Mouse (Mus musculus) brain, embryonic 14.5 days (tissue): ENCODE data around the gene Ism2.

Experiments used
- CTCF ChIP-seq: fragments of 200-500 bp; IDR thresholded peaks from 2 replicates; pipeline ENCODE4 v1.5.1; 2012; ENCODE audit warnings: inconsistent platforms, mild to moderate bottlenecking, moderate library complexity, borderline replicate concordance; ENCODE audit not compliant: insufficient read depth, insufficient read length; ENCODE audit errors: extremely low read depth
- POLR2A ChIP-seq: fragments of 200-500 bp; IDR thresholded peaks from 2 replicates; pipeline ENCODE4 v1.6.1; 2012; ENCODE audit warnings: mild to moderate bottlenecking, inconsistent platforms, borderline replicate concordance; ENCODE audit not compliant: poor library complexity, insufficient read depth, insufficient read length, severe bottlenecking; ENCODE audit errors: extremely low read depth

DNA sequence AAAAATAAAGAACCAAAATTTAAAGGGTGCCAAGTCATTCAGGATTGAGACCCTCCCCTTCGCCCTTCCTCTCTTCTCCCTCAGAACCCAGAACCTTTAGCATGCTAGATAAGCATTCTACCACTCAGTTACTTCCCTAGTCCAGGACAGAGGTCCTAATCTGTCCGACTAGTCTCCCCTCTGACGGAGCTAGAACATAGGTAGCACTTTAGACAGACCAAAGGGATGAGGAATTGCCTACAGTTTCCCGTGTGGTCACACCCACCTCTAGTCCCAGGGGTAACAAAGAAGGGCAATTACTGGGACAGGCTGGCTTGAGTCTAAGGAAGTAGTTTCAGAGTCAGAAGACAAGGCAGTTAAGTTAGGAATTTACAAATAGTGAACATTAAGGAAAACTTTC is 28.5 kb upstream of the Ism2 start:
- TF ChIP-seq POLR2A (no peak), CTCF (no peak)
